Mouse (Mus musculus) urinary bladder, adult 18-20 months (tissue): ENCODE results near the gene Ube2t.
A peak's percentile ranks its signal among the peaks of the same experiment; 100 is the strongest.

Experiments
- DNase-seq, 2 experiments: peaks; one replicate each; pipeline ENCODE4 v3.0.0; 2022; ENCODE audit warnings: low spot score in 2 of 2, mixed read lengths in 2 of 2

The Ube2t gene

DNA sequence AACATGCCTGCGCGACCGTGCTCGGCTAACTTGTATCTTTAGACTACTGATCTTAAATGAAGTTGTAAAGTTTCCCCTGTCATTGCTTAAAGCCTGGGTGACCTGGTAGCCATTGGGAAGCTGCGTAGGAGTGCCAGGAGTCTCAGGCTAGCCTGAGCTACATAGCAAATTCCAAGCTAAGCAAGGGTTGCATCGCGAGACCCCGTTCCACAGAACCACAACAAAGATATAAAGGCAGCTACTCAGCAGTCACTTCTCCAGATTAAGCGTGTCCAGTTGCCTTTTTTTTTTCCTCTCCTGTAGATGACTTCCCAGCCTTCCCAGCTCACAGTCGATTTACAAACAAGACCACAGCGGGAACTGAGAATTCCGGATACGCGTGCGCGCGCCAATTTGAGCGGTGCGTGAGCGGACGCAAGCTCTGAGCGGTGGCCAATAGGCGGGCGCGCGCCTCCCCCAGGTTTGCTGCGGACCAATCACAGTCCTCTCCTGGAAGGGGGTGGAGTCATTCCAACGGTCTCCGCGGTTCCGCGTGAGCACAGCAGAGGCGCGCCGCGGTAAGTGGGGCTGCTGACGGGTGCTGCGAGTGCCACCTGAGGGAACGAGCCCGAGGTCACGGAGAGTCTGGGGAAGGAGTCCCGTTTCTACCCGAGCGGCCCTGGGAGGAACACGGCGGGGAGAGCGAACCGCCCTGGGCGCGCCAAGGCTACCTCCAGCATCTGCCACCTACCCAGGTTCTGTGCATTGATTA is at the start of gene Ube2t:
Gene Ube2t, plus strand, starts transcription at position 513 of the 751 bp plus-strand sequence.
- DNase-seq, result peak; percentile 89 to 92

DNA sequence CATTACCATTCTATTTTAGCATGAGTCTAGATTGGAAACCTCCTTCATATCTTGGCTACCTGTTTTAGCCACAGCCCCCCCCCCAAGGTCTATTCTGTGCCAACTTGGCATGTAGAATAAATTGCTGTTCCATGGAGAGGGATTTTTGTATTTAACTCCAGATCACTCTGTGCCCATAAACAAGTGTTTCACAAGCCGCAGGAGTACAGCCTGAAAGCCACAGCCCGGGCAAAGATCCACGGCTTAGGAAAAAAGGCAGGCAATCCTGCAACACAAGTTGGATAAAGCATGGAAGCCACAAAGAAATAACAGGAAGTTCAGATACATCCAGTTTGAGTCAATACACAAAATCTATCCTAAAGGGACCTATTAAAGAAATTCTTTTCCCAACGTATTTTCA is 48.8 kb upstream of the Ube2t start:
- DNase-seq, result peak in 1 of 2 experiments; percentile 3

DNA sequence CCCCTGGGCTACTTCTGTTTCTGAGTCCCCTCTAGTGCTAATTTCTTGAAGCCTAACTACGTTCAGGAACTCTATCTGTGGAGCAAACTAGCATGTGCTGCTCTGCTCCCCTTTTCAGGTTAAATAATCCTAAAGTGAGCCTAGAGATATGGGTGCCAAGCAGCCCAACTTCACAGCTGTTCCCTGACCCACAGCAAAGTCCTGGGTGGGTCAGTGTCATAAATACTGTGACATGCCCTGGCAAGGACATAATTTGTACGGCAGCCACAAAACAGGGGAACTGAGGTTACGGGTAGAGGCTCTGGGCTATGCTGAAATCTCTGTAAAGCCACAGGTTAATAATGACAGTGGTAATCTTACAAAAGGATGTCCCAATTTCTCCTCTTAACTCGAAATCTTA is 46.9 kb upstream of the Ube2t start:
- no peak for DNase-seq

- DNase-seq, result no peak
Measured at GRCm38 (mm10) chr1:134919010-134919409, 43.4 kb upstream of the Ube2t start.

DNA sequence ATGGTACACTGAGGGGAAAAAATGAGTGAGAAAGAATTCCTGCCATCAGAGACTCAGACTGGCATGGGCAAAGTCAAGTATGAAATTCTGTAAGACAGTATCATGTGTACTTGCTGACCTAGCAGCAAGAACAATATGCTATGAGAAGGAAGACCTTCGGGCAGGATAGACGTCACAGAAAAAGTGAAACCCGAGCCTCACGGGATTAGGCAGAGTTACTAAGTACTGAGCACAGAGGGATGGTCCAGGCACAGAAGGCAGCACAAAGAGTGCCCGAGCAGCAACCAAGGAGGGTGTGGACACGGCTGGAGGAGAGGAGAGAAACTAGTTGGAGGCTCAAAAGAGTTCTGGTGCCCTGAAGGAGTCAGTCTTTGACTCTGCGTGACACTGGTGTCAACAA is 29.9 kb upstream of the Ube2t start:
- no peak for DNase-seq

DNA sequence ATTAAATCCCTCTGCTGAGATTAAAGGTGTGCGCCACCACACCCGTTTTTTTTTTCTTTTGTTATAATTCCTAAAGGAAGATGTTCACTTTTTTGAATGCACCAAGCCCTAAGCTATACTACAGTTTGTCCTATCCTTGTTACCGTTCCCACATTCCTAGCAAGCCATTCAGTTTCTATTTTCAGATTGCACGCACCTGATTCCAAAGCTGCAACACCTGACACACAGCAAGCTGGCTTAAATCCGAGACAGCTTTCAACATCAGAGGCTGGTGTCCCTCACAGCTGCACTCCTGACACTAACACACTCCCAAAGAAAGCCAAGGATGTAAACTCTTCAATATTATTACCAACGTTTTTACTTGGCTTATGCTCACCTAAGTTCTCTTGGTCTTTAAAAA is 26.0 kb upstream of the Ube2t start:
- DNase-seq, result no peak

DNA sequence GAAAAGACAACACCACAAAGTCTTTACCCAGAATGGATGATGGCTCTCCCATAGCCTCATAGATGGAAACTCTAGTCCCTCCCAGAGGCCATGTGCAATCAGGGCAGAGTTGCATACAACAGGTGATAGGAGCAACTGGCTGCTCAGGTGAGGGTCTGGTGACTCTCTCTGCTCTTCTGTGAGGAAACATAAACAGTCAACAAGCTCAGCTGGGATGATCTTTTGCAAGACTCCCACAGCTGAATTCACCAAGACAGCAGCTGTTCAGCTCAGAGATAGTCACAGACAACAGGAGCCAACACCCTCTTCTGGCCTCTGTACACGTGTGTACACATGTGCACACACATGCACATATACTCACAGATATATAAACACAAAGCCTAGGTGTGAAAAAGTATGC is 24.1 kb upstream of the Ube2t start:
- no peak for DNase-seq

DNA sequence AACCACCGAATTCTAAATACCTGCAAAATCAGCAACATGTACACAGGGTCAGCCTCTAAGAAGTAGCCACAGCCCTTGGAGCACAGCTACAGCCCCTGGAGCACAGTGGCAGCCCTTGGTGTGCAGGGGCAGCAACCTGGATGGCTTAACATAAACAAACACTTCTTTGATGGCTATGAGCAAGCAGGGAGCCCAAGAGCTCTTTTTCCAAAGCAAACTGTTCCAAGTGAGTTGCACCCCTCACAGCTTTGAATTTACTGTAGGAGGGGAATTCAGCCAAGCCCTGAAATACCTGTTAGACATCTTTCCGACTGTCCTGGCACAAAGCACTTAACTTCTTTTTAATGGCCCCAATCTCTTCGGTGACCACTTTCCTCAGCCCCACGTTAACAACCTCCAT is 21.5 kb upstream of the Ube2t start:
- no peak for DNase-seq

DNA sequence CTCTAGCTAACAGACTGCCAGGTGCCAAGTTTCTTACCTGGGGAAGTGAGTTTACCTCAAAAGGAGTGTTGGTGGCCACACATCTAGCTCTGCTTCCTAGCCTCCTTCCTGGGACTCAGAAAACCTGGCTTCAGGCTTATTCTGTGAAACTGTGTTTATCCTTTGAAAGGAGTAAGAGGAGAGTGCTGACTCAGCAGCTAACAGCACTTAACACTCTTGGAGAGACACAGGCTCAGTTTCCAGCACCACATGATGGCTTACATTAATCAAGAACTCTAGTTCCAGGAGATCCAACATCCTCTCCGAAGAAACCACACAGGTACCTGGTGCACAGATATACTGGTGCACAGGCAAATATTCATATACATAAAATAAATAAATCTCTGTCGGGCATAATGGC is 19.5 kb upstream of the Ube2t start:
- DNase-seq, result no peak

GRCm38 (mm10) chr1:134947590-134947989 is 14.8 kb upstream of the Ube2t start:
- no peak for DNase-seq

DNA sequence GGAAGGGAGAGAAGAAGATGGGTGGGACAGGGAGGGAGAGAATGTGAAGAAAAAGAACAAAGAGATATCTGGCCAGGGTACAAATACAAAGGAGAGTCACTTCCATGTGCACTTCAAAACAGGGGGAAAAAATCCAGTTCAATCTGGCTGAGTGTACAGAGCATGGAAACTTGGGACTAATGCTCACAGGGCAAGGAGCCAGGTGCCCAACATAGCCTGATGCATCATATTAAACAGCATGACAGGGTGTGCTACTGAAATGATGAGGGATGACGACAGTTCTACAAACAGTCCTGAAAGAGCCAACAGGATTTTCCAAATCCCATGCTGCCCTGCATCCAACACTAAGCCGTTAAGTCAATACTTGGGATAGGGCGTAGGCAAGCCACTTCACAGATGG is 12.4 kb upstream of the Ube2t start:
- no peak for DNase-seq

GRCm38 (mm10) chr1:134955050-134955636 is 7.2 kb upstream of the Ube2t start:
- peak in 1 of 2 experiments; percentile 5 for DNase-seq

DNA sequence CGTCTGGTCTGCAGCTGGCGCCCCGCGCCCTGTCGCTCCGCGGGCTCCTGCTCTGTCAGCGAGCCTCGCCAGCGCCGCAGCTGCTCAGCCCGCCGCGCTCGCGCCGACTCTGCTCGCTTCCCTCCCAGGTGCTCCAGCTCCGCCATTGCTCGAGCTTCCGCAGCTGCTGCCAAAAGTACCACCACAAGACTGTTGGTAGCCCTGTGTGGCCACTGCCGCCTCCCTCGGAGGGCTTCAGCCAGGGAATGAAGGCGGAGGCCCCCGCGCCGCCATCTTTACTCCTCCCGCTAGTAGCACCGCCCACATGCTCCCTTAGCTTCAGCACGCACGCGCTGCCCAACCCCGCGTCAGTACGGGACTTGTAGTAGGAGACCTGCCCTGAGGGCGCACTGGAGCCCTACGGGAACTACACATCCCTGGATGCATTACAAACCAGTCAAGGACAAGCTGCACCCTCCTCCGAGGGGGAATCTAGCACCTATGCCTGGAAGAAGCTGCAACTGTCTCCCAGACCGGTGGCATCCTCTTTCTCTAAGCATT is 6.7 kb upstream of the Ube2t start, which contains the start of gene Ppp1r12b:
Gene Ppp1r12b, minus strand, starts transcription at position 306 of the 540 bp plus-strand sequence.
- peak; percentile 88 to 91 for DNase-seq

DNA sequence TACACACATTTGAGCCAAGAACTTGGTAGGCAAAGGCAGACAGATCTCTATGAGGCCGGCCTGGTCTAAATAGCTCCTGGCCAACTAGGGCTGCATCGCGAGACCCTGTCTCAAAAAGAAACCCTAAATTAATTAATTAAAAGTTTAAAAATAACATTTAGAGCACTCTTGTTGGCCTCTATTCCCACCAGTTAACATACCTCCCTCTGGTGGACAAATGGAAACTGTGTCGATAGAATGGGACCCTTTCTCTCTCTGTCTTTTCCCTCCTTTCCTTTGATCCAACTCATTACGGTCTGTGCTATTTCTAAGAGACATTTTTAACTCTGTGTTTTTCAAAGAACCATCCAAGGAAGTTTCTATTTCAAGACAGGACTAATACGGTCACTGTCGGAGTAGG is 1.7 kb upstream of the Ube2t start:
- DNase-seq, result no peak

DNA sequence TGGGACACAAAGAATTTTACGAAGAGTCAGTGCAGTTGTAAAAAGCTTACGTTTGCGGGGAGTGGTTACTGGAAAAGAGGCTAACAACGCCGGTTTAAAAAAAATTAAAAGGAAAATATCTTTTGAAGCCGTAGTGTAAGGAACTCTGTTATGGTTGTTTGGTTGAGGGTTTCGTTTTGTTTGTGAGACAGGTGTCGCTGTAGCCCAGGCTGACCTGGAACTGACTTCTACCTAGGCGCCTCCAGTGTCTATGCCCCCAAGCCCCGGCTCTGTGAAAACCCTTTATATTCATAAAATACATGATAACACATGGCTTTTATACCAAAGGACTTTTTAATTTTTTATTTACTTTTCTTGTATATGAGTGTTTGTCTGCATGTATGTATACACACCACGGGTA is 456 bp downstream of the Ube2t start:
- DNase-seq, result no peak

DNA sequence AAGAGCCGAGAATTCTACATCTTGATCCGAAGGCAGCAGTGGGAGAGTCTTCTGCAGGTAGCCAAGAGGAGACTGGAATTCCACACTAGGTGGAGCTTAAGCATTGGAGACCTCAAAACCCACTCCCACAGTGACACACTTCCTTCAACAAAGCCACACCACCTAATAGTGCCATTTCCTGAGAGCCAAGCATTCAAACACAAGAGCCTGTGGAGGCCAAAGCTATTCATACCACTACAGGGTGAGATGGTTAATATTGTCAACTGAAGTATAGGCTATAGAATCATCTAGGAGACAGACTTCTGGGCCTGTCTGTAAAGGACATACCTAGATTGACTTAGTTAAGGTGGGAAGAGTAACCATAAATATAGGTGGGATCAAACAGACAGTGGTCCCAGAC is 3.1 kb downstream of the Ube2t start:
- no peak for DNase-seq

DNA sequence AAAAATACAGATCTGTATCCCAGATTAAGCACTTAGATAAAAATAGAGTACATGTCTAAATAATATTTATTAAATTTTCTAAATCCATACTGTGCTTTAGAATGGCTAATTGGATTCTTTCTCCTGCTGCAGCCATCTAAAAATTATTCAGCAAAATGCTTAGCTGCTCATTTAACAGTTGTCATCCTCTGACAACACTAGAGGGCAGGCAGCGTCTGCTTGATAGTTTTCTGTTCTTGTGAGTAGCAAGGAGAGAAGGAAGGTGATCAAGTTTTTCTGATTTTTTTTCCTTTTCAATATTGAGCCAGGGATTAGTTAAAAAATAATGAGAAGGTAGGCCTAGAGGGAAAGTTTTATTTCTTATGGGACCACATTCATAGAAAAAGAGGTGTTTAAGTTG is 10.6 kb downstream of the Ube2t start:
- no peak for DNase-seq

DNA sequence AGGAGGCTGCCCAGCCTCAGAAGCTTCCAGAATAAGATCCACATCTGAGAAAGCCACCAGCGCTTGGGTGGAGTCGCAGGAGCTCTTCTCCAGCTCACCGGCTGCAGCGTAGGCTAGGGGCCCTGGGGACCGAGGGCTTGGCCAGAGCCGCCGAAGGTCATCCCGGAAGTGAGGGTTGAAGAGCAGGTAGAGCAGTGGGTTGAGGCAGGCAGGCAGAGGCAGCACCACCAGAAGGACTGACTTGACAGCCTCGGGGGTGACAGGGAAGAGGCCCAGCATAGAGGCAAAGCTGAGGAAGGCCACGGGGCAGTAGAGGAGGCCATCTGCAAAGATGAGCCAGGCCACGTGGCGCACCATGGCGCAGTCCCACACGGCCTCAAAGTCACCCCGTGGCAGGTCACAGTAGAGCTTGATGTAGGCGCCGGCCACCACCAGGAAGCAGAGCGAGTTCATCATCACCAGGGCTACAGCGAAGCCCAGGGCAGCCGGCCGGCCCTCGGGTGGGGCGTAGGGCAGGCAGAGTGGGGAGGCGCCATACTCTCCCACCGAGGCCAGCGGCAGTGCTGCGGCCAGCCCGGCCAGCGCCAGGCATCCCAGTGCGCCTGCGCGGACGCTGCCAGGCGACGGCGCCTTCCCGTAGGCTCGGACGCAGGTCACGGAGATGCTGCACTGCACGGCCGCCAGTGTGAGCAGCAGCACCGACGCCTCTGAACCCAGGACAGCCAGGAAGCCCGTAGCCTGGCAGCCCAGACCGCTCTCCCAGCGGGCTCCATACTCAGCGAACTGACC is 25.0 kb downstream of the Ube2t start:
- DNase-seq, result peak; percentile 13 to 21

DNA sequence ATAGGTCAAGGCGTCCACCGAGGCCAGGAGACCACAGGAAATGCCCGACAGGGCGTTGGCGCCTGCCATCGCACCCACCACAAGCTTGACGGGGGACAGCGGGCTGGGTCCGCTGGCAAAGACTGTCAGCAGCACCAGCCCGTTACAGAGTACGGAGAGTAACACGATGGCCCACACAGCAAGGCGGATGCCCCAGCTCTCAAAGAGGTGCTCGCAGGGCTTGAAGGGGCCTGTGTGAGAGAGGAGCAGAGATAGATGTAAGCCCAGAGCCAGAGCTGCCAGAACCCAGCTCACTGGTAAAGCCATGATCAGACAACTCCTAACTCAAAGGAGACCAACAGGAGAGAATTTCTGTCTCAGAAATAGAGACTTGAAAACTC is 25.6 kb downstream of the Ube2t start:
- DNase-seq, result no peak

- DNase-seq, result peak; percentile 24 to 55
Measured at GRCm38 (mm10) chr1:134989372-134989771, 27.0 kb downstream of the Ube2t start.

DNA sequence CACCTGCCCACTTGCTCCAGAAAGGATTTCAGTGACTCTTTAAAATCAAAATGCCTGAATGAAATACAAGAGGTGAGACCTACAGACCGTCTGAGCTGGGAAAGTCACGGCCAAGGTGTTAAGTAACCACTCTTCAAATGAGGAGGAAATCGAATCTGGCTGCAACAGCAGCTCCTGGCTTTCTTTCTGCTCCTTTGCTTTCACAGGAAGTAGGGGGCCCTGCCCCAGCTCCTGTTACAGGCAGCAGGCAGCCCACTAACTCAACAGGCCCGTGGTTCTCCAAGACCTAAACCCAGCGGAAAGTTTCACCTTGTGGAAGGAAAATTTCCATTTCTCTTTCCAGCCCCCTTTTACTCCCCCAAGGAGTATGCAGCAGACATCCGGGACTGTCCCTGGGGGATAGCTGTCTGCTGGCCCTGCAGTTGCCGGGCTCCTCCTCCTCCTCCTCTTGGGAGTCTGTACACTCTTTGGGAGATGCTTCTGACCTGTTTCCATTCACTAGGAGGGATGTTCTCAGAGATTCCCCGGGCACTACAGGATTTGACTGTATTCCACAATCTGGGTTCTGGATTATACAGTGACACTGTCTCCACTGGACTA is 29.8 kb downstream of the Ube2t start:
- no peak for DNase-seq

- no peak for DNase-seq
Measured at GRCm38 (mm10) chr1:134994739-134995138, 32.4 kb downstream of the Ube2t start.
